Mouse (Mus musculus) regulatory T cell (primary cell): ENCODE data around the gene Neu2.

Experiments
- in situ Hi-C: fragments of 300-600 bp; cut with MboI, MseI; formaldehyde crosslinking; loops from one replicate; pipeline ENCODE4 v1.15.1; 2025; ENCODE audit warnings: high pct_unique_total_duplicates

Gene Neu2

GRCm38 (mm10) chr1:87534118-87534517 is 24.4 kb downstream of the Neu2 start:
- in situ Hi-C loops = no loop called here

- in situ Hi-C loops = no loop called here
Observed at GRCm38 (mm10) chr1:87537008-87537407, 27.3 kb downstream of the Neu2 start.

- in situ Hi-C loops = no loop called here
Observed at GRCm38 (mm10) chr1:87541614-87542013, 31.9 kb downstream of the Neu2 start.

DNA sequence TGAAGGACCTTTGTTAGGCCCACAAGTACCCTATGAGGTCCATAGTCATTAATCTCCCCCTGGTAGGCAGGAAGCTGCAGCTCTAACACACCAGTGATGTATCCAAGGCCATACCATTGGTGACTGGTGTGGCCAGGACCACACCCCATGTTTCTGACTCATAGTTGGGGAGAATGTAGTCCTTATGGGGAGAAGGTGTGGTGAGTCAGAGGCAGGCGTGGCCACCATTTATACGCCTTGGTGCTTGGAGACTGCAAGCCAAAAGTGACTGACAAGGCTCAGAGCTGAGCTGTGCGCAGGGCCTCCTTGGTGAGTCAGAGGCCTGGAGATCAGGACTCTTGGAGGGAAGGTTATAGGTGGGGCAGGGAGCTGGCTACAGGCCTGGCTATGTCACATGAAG is 41.3 kb downstream of the Neu2 start:
- in situ Hi-C loops = loop anchor here (10.0 kb wide), 1 partner anchor 774 kb away; no protein-coding TSS in a partner anchor

DNA sequence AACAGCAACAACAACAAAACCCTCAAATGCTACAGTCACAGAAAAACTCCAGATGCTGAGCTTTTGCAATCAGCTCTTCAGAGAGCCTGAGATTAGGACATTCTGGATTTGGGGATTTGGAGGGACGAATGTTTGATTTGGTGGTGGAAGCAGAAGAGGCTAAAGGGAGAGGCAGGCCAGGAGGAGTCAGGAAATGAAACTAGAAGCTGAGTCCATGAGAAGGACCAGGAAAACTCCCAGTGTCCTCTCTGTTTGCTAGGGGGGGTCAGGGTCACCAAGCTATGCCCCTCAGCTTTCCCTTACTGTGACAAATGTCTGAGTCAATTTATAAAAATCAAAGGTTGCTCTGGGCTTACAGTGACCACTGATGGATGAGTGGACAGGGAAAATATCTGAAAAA is 43.9 kb downstream of the Neu2 start:
- in situ Hi-C loops = loop anchor here (10.0 kb wide), 1 partner anchor 771 kb away; no protein-coding TSS in a partner anchor

GRCm38 (mm10) chr1:87562967-87563366 is 53.3 kb downstream of the Neu2 start:
- in situ Hi-C loops = no loop called here

DNA sequence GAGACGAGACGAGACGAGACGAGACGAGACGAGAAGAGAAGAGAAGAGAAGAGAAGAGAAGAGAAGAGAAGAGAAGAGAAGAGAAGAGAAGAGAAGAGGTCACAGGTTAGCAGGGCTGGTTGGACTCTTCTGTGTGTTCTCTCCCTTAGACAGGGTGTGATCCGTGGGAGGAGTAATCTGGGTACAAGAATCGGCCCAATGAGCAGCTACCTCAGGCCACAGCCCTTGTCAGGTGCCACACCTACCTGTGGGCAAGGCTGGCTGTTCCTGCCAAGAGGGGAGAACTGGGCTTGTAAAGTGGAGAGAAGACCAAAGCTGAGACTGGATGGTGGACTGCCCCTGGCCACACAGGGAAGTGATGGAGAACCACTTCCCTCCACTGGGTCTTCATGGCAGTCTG is 56.1 kb downstream of the Neu2 start:
- in situ Hi-C loops = no loop called here

GRCm38 (mm10) chr1:87568398-87568797 is 58.7 kb downstream of the Neu2 start:
- in situ Hi-C loops = no loop called here

DNA sequence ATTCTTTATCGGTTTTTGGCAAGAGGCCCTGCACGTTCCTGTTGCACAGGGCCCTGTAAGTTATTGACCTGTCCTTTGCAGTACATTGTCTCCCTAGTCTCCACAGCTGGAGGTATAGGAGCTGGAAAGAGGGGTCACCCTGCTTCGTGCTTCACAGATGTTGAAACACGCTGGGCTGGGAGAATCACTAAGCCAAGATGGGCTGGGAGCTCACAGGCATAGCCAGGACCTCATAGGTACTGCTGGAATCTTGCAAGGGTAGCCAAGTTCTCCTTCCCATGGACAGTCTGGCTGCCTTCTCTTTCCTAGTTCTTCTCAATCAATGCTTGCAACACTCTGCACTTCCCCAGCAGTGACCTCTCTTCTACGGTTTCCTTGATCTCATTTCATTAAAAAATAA is 63.6 kb downstream of the Neu2 start:
- in situ Hi-C loops = loop anchor here (5.0 kb wide), 1 partner anchor 634 kb away; the partner anchor contains the start of gene Dnajb3

- in situ Hi-C loops = loop anchor here (5.0 kb wide), 1 partner anchor 633 kb away; the partner anchor contains the start of gene Dnajb3
Observed at GRCm38 (mm10) chr1:87573800-87574215, 64.1 kb downstream of the Neu2 start, which contains the start of gene Ngef. Gene Ngef (minus strand): TSS chr1:87573870.

- in situ Hi-C loops = loop anchor here (5.0 kb wide), 1 partner anchor 633 kb away; the partner anchor contains the start of gene Dnajb3
Observed at GRCm38 (mm10) chr1:87574353-87574752, 64.7 kb downstream of the Neu2 start.

DNA sequence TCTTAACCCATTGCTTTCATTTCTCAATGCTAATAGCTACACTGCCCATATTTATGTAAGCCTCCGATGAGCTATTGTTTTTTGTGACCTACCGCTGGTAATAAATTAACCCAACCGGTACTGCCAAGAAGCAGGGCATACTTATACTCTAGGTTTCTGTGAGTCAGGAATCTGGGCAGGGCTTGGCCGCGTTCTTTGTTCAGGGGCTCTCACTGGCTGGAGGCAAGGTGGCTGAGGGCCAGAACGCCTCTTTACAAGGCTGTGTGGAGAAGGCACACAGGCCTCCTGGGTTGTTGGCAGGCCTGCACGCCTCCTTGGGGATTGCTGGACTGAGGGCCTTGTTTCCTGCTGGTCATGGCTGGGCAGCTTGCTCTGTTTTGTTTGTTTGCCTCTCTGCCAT is 65.1 kb downstream of the Neu2 start:
- in situ Hi-C loops = loop anchor here (5.0 kb wide), 1 partner anchor 633 kb away; the partner anchor contains the start of gene Dnajb3

- in situ Hi-C loops = no loop called here
Observed at GRCm38 (mm10) chr1:87578965-87579364, 69.3 kb downstream of the Neu2 start.

DNA sequence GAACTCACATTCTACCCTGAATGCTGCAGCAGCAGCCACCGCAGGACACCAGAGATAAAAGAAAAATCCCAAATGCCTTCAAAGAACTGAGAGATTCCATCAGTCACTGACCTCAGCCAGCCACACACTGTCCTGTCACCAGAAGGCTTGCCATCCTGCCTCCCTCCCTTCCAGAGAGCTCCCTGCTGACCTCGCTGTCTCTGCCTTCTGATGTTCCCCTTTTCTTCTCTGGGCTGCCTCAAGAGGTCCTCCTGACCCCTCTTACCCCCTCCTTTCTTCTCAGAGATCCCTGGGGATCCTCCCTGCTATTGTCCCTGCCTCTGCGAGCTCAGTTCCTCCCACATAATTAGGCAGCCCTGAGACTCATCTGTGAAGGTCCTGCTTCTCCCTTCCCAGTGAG is 71.1 kb downstream of the Neu2 start:
- in situ Hi-C loops = no loop called here

DNA sequence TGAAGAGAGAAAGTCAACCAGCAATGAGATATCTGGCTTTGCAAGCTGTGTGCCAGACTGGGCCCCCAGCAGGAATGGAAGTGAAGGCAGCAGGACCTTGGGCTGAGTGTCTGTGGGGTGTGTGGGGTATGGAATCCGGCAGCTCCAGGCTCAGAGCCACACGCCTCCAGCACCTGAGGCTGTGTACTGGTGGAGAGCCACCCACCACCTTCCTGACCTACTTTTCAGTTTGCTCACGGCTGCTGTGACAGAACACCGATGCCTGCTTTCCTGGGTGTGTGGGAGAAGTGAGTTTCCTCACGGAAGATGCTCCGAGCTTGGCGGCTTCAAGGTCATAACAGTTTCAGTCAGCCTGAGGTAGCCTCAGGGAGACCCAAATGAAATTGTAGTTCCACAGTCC is 79.5 kb downstream of the Neu2 start:
- in situ Hi-C loops = no loop called here

DNA sequence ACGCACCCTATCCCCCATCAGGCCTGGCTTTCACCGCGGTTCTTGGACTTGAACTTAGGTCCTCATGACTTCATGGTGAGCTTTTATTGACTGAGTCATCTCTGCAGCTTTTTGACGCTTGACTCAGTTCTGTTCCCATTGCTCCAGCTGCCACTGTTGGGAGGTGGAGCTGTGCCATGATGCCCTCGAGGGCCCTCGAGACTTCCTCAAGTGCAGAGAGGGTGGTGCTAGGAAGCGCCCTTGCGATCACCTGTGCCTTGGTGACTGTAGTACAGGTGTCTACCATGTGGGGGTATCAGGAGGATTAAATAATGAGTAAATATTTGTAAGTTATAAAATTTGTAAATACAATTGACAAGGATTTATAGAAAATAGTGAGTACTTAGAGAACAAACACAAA is 80.3 kb downstream of the Neu2 start:
- in situ Hi-C loops = no loop called here

GRCm38 (mm10) chr1:87594261-87594660 is 84.6 kb downstream of the Neu2 start:
- in situ Hi-C loops = no loop called here

- in situ Hi-C loops = loop anchor here (5.0 kb wide), 1 partner anchor 102 kb away; no protein-coding TSS in a partner anchor
Observed at GRCm38 (mm10) chr1:87594671-87595070, 85.0 kb downstream of the Neu2 start.

GRCm38 (mm10) chr1:87600533-87600932 is 90.8 kb downstream of the Neu2 start:
- in situ Hi-C loops = no loop called here

- in situ Hi-C loops = no loop called here
Observed at GRCm38 (mm10) chr1:87601801-87602200, 92.1 kb downstream of the Neu2 start.

GRCm38 (mm10) chr1:87603389-87603788 is 93.7 kb downstream of the Neu2 start:
- in situ Hi-C loops = no loop called here

DNA sequence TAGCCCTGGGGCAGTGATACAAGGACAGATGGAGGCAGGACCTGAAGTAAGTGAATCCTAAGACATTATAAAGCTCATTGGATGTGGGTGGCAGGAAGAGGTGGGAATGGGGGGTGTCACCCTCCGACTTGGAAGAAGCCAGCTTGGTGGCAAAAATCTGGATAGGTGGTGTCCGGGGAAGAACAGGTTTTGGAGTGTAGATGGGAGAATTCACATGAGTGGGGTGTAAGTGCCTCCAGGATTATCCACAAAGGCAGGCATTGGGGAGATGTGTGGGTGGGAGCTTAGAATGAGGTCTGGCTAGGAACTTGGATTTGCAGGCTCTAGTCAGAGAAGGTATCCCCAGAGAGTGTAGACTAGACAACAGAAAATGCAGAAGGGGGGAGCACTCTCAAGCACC is 95.6 kb downstream of the Neu2 start:
- in situ Hi-C loops = no loop called here

- in situ Hi-C loops = no loop called here
Observed at GRCm38 (mm10) chr1:87607385-87608091, 97.8 kb downstream of the Neu2 start.
